Mouse (Mus musculus) stomach, postnatal 0 days (tissue): ENCODE results near the gene Nxpe2. TPM values are rescaled to one million over a fixed set of nuclear protein-coding genes. Genes with fewer than 3 reads are reported as not detected.

Experiments
- ATAC-seq: fragments of 200-750 bp; cut with Nextera tagmentation; 2 replicates; pipeline ENCODE4 v1.8.0; 2017; ENCODE audit not compliant: low FRiP score, low TSS enrichment
- DNase-seq: peaks from one replicate; pipeline ENCODE4 v3.0.0-alpha.2; 2016; ENCODE audit warnings: low spot score
- H3K27ac ChIP-seq: fragments of 300-500 bp; sonication (generic); replicated peaks from 2 replicates; pipeline ENCODE4 v1.5.1; 2014; ENCODE audit warnings: mild to moderate bottlenecking, control low read depth
- H3K27me3 ChIP-seq: fragments of 300-500 bp; sonication (generic); 2 replicates; pipeline ENCODE4 v1.6.1; 2014; ENCODE audit warnings: low read length; ENCODE audit not compliant: control insufficient read depth, insufficient read depth
- H3K36me3 ChIP-seq: fragments of 300-500 bp; sonication (generic); 2 replicates; pipeline ENCODE4 v1.6.1; 2014; ENCODE audit warnings: low read length, mixed read lengths; ENCODE audit not compliant: control insufficient read depth, insufficient read depth
- H3K4me1 ChIP-seq: fragments of 300-500 bp; sonication (generic); replicated peaks from 2 replicates; pipeline ENCODE4 v1.6.1; 2014; ENCODE audit warnings: antibody characterized with exemption; ENCODE audit not compliant: control insufficient read depth, insufficient read depth
- H3K4me2 ChIP-seq: fragments of 300-500 bp; sonication (generic); replicated peaks from 2 replicates; pipeline ENCODE4 v1.6.1; 2014; ENCODE audit warnings: low read depth, mild to moderate bottlenecking, control low read depth, moderate library complexity
- H3K4me3 ChIP-seq: fragments of 300-500 bp; sonication (generic); 2 replicates; pipeline ENCODE4 v1.5.1; 2014; ENCODE audit warnings: low read depth, low read length, control low read depth
- H3K9ac ChIP-seq: fragments of 300-500 bp; sonication (generic); 2 replicates; pipeline ENCODE4 v1.6.1; 2014; ENCODE audit warnings: mild to moderate bottlenecking, low read length, control low read depth, mixed read lengths
- H3K9me3 ChIP-seq: fragments of 300-500 bp; sonication (generic); 2 replicates; pipeline ENCODE4 v1.6.1; 2016; ENCODE audit warnings: low read length; ENCODE audit not compliant: control insufficient read depth
- CTCF ChIP-seq: IDR thresholded peaks from 2 replicates; pipeline ENCODE4 v1.5.1; 2016; ENCODE audit warnings: antibody characterized with exemption, low read depth, mild to moderate bottlenecking, moderate library complexity
- EP300 ChIP-seq: optimal IDR thresholded peaks from 2 replicates; pipeline ENCODE3; 2016; ENCODE audit warnings: antibody characterized with exemption
- WGBS: fragments of 180-500 bp; shearing (Covaris S2); extraction: QIAGEN DNeasy Blood & Tissue Kit; methylation state at CpG from one replicate; pipeline ENCODE4 v1.1.7; 2014; 5-methylcytosine and 5-hydroxymethylcytosine counted together
- polyA plus RNA-seq: library from polyadenylated mRNA; unstranded; fragments of >200 nt; fragmentation: Nextera tagmentation; extraction: Ambion mirVana; gene quantifications from 2 replicates; pipeline ENCODE4 v1.2.1, GENCODE M21; 2015

The Nxpe2 gene
- polyA plus RNA-seq, 1 experiment from 2014 or later = 0.57 TPM

GRCm38 (mm10) chr9:48345456-48345855 lies 7.8 kb downstream of the Nxpe2 start:
- TF ChIP-seq EP300 (no peak), CTCF (no peak)
- H3K9ac ChIP-seq = no peak overlapping the region
- H3K36me3 ChIP-seq = no peaks in the 10 kb centered on the region
- no peak overlapping the region for H3K27ac ChIP-seq
- no peak for ATAC-seq
- H3K27me3 ChIP-seq = no peaks in the 10 kb centered on the region
- H3K9me3 ChIP-seq = no peaks in the 10 kb centered on the region
- 62% methylated on average over 9 of the region's 9 CpGs for WGBS
- H3K4me1 ChIP-seq = no peaks in the 10 kb centered on the region
- H3K4me2 ChIP-seq = no peak overlapping the region
- H3K4me3 ChIP-seq = no peak overlapping the region
- no peak for DNase-seq

- ATAC-seq (no peak), DNase-seq (no peak)
- H3K27ac ChIP-seq = no peak overlapping the region
- WGBS = 66% methylated on average over 10 of the region's 10 CpGs
- no peaks in the 10 kb centered on the region for H3K27me3 ChIP-seq
- no peaks in the 10 kb centered on the region for H3K9me3 ChIP-seq
- no peak for TF ChIP-seq EP300
- TF ChIP-seq CTCF = no peak
- H3K4me2 ChIP-seq = no peak overlapping the region
- no peaks in the 10 kb centered on the region for H3K36me3 ChIP-seq
- no peaks in the 10 kb centered on the region for H3K4me1 ChIP-seq
- no peak overlapping the region for H3K4me3 ChIP-seq
- H3K9ac ChIP-seq = no peak overlapping the region
Observed at GRCm38 (mm10) chr9:48340708-48341380, 12.4 kb downstream of the Nxpe2 start.

- no peaks in the 10 kb centered on the region for H3K36me3 ChIP-seq
- DNase-seq (no peak), ATAC-seq (no peak)
- no peak overlapping the region for H3K4me3 ChIP-seq
- TF ChIP-seq EP300 (no peak), CTCF (no peak)
- no peak overlapping the region for H3K27ac ChIP-seq
- H3K9me3 ChIP-seq = no peaks in the 10 kb centered on the region
- H3K9ac ChIP-seq = no peak overlapping the region
- no peak overlapping the region for H3K4me2 ChIP-seq
- WGBS = 51% methylated on average over 5 of the region's 5 CpGs
- H3K27me3 ChIP-seq = no peaks in the 10 kb centered on the region
- no peaks in the 10 kb centered on the region for H3K4me1 ChIP-seq
Observed at GRCm38 (mm10) chr9:48339563-48339962, 13.7 kb downstream of the Nxpe2 start.

GRCm38 (mm10) chr9:48338783-48339455 lies 14.3 kb downstream of the Nxpe2 start:
- no peaks in the 10 kb centered on the region for H3K36me3 ChIP-seq
- ATAC-seq (no peak), DNase-seq (no peak)
- no peaks in the 10 kb centered on the region for H3K4me1 ChIP-seq
- no peak for TF ChIP-seq EP300
- no peak overlapping the region for H3K4me2 ChIP-seq
- H3K27ac ChIP-seq = no peak overlapping the region
- H3K9ac ChIP-seq = no peak overlapping the region
- H3K4me3 ChIP-seq = no peak overlapping the region
- WGBS = 50% methylated on average over 4 of the region's 4 CpGs
- H3K9me3 ChIP-seq = no peaks in the 10 kb centered on the region
- H3K27me3 ChIP-seq = no peaks in the 10 kb centered on the region

- Histone ChIP-seq H3K36me3 (no peaks in the 10 kb centered on the region), H3K9me3 (no peaks in the 10 kb centered on the region), H3K27ac (no peak overlapping the region), H3K27me3 (no peaks in the 10 kb centered on the region), H3K4me1 (no peaks in the 10 kb centered on the region), H3K4me3 (no peak overlapping the region), H3K9ac (no peak overlapping the region), H3K4me2 (no peak overlapping the region)
- WGBS = 79% methylated on average over 7 of the region's 7 CpGs
- ATAC-seq (no peak), DNase-seq (no peak)
- TF ChIP-seq EP300 = no peak
- no peak for TF ChIP-seq CTCF
Observed at GRCm38 (mm10) chr9:48329597-48329996, 23.7 kb downstream of the Nxpe2 start.

- H3K4me2 ChIP-seq = no peak overlapping the region
- H3K9me3 ChIP-seq = no peaks in the 10 kb centered on the region
- H3K9ac ChIP-seq = no peak overlapping the region
- H3K27ac ChIP-seq = no peak overlapping the region
- H3K4me3 ChIP-seq = no peak overlapping the region
- DNase-seq (no peak), ATAC-seq (no peak)
- no peaks in the 10 kb centered on the region for H3K36me3 ChIP-seq
- no peak for TF ChIP-seq CTCF
- no peak for TF ChIP-seq EP300
- H3K27me3 ChIP-seq = no peaks in the 10 kb centered on the region
- 91% methylated on average over 9 of the region's 9 CpGs for WGBS
- no peaks in the 10 kb centered on the region for H3K4me1 ChIP-seq
Observed at GRCm38 (mm10) chr9:48326338-48326737, 26.9 kb downstream of the Nxpe2 start.
